Mouse (Mus musculus) urinary bladder, postnatal 10 days (tissue): ENCODE measurements around the gene Tmf1.

Experiments
- DNase-seq: peaks from one replicate; pipeline ENCODE4 v3.0.0; 2022; ENCODE audit warnings: low spot score

Gene Tmf1

GRCm38 (mm10) chr6:97106777-97107176, 72.1 kb downstream of the Tmf1 start:
- no peak for DNase-seq

- no peak for DNase-seq
These were observed 72.8 kb downstream of the Tmf1 start for GRCm38 (mm10) chr6:97106106-97106505.

GRCm38 (mm10) chr6:97104264-97104852, 74.6 kb downstream of the Tmf1 start:
- no peak for DNase-seq
